Comparison of ENCODE assay signal across 7 mouse cellular contexts in genomic region chr13:74399298-74399839, GRCm38 (mm10). TPM values are rescaled to one million over a fixed set of nuclear protein-coding genes. Genes with fewer than 3 reads are reported as not detected.
A peak's percentile ranks its signal among the peaks of the same experiment; 100 is the strongest.
DNase-seq lines count a peak whose midpoint lies in the region; ATAC-seq and TF ChIP-seq lines count a peak whose summit lies in the region.

Ftl1-ps1 (plus strand) TSS chr13:74399694.

- ATAC-seq in forebrain, embryonic 15.5 days (replicated peaks) = no peak
- ATAC-seq in hindbrain, embryonic 13.5 days (ENCODE audit: low FRiP score) = no peak

- intact Hi-C loops in left cerebral cortex, postnatal 36 days (cut with DNase I) = no loop called here

- no peak for TF ChIP-seq POLR2A in MEL (IDR thresholded peaks at IDR 0.05; ENCODE audit: control insufficient read depth in 1 of 2, insufficient read depth in 1 of 2, low read depth in 1 of 2, low read length in 2 of 2, poor library complexity in 1 of 2)
- no peak for TF ChIP-seq POLR2A in myocyte (IDR thresholded peaks at IDR 0.05; ENCODE audit: insufficient read length, low read depth)

- H3ac ChIP-seq in myocyte (ENCODE audit: control insufficient read depth, insufficient read length) = no peak within 1 kb of the TSS

- H3K79me2 ChIP-seq in MEL (ENCODE audit: control insufficient read depth, insufficient read depth, low read length, poor library complexity) (no peaks in the 10 kb centered on the region), myocyte (ENCODE audit: control insufficient read depth, insufficient read depth) (no peaks in the 10 kb centered on the region)

- no peaks in the 10 kb centered on the region for H3K36me3 ChIP-seq in MEL (ENCODE audit: control insufficient read depth in 1 of 2, insufficient read depth in 2 of 2, low read length in 2 of 2)
- H3K36me3 ChIP-seq in forebrain, embryonic 15.5 days = no peaks in the 10 kb centered on the region
- H3K36me3 ChIP-seq in hindbrain, embryonic 13.5 days = no peaks in the 10 kb centered on the region
- H3K36me3 ChIP-seq in myocyte (ENCODE audit: control insufficient read depth, insufficient read depth) = no peaks in the 10 kb centered on the region

- TF ChIP-seq CTCF in MEL (IDR thresholded peaks at IDR 0.05 in 2 of 3, conservative IDR thresholded peaks at IDR 0.05 in 1 of 3; ENCODE audit: control insufficient read depth in 1 of 3, insufficient read depth in 1 of 3, low read depth in 2 of 3, low read length in 3 of 3, poor library complexity in 1 of 3, severe bottlenecking in 1 of 3) = no peak

- no peak for DNase-seq in MEL (ENCODE audit: low read depth, low spot score)
- peak; percentile 42 for DNase-seq in adrenal gland, adult 8-10 months
- no peak for DNase-seq in left cerebral cortex, postnatal 36 days (ENCODE audit: low spot score in 2 of 2)
- DNase-seq in thymus, adult 18-20 months = no peak

- 8% methylated on average over 11 of the region's 11 CpGs for WGBS in forebrain, embryonic 15.5 days
- 9% methylated on average over 11 of the region's 11 CpGs for WGBS in hindbrain, embryonic 13.5 days

- H3K4me1 ChIP-seq in MEL (ENCODE audit: control insufficient read depth in 1 of 2, insufficient read depth in 2 of 2, low read length in 2 of 2) = no peaks in the 10 kb centered on the region
- no peaks in the 10 kb centered on the region for H3K4me1 ChIP-seq in forebrain, embryonic 15.5 days
- H3K4me1 ChIP-seq in hindbrain, embryonic 13.5 days (replicated peaks) = no peaks in the 10 kb centered on the region

- H3K4me3 ChIP-seq in MEL (ENCODE audit: control insufficient read depth in 1 of 2, insufficient read depth in 1 of 2, low read depth in 2 of 2, low read length in 2 of 2) (no peak within 1 kb of the TSS), myocyte (no peak within 1 kb of the TSS)
- no peak within 1 kb of the TSS for H3K4me3 ChIP-seq in forebrain, embryonic 15.5 days
- no peak within 1 kb of the TSS for H3K4me3 ChIP-seq in hindbrain, embryonic 13.5 days

- no peak within 1 kb of the TSS for H3K4me2 ChIP-seq in forebrain, embryonic 15.5 days (replicated peaks)
- peak within 1 kb of the TSS; percentile 23; the same call in 1 of the 2 replicates for H3K4me2 ChIP-seq in hindbrain, embryonic 13.5 days
- H3K4me2 ChIP-seq in myocyte (ENCODE audit: low read depth) = no peak within 1 kb of the TSS

- TF ChIP-seq EP300 in MEL (IDR thresholded peaks at IDR 0.05; ENCODE audit: low read depth in 1 of 2, low read length in 2 of 2) = no peak

- peaks cover 2 to 6% of the 10 kb centered on the region in 2 experiments; a peak in 2 of 4 replicates for H3K27me3 ChIP-seq in MEL (ENCODE audit: control insufficient read depth in 1 of 2, insufficient read depth in 2 of 2, low read length in 2 of 2)
- peaks cover 5% of the 10 kb centered on the region; the same call in 1 of the 2 replicates for H3K27me3 ChIP-seq in forebrain, embryonic 15.5 days
- H3K27me3 ChIP-seq in hindbrain, embryonic 13.5 days = no peaks in the 10 kb centered on the region
- H3K27me3 ChIP-seq in myocyte (ENCODE audit: control insufficient read depth, insufficient read depth, insufficient read length) = no peaks in the 10 kb centered on the region

- TF ChIP-seq RAD21 in MEL (IDR thresholded peaks at IDR 0.05; ENCODE audit: low read depth, low read length) = no peak

- no peaks in the 10 kb centered on the region for H3K9me3 ChIP-seq in MEL (replicated peaks; ENCODE audit: insufficient read depth, low read length)
- H3K9me3 ChIP-seq in forebrain, embryonic 15.5 days = no peaks in the 10 kb centered on the region
- no peaks in the 10 kb centered on the region for H3K9me3 ChIP-seq in hindbrain, embryonic 13.5 days

- no peak within 1 kb of the TSS for H3K27ac ChIP-seq in MEL (ENCODE audit: control insufficient read depth, low read depth, low read length)
- H3K27ac ChIP-seq in forebrain, embryonic 15.5 days (replicated peaks) = no peak within 1 kb of the TSS
- no peak within 1 kb of the TSS for H3K27ac ChIP-seq in hindbrain, embryonic 13.5 days

- H3K9ac ChIP-seq in MEL (ENCODE audit: control insufficient read depth, low read depth, low read length, poor library complexity, severe bottlenecking) = no peak within 1 kb of the TSS
- H3K9ac ChIP-seq in forebrain, embryonic 15.5 days (replicated peaks) = no peak within 1 kb of the TSS
- H3K9ac ChIP-seq in hindbrain, embryonic 13.5 days = no peak within 1 kb of the TSS

TF ChIP-seq in MEL, 35 proteins besides CTCF, POLR2A, EP300 and RAD21:
- TF ChIP-seq UBTF (IDR thresholded peaks at IDR 0.05; ENCODE audit: borderline replicate concordance, insufficient read depth, low read depth, low read length) = no peak
- TF ChIP-seq BHLHE40 (IDR thresholded peaks at IDR 0.05; ENCODE audit: borderline replicate concordance, low read depth, low read length) = no peak
- no peak for TF ChIP-seq CHD2 (IDR thresholded peaks at IDR 0.05; ENCODE audit: low read length)
- no peak for TF ChIP-seq E2F4 (IDR thresholded peaks at IDR 0.05; ENCODE audit: borderline replicate concordance, low read depth, low read length)
- no peak for TF ChIP-seq USF1 (IDR thresholded peaks at IDR 0.05; ENCODE audit: low read depth, low read length)
- TF ChIP-seq MAFK (IDR thresholded peaks at IDR 0.05; ENCODE audit: borderline replicate concordance, low read depth, low read length) = no peak
- no peak for TF ChIP-seq MXI1 (IDR thresholded peaks at IDR 0.05; ENCODE audit: low read depth, low read length)
- no peak for TF ChIP-seq TAL1 (IDR thresholded peaks at IDR 0.05; ENCODE audit: low read length)
- TF ChIP-seq MYC (IDR thresholded peaks at IDR 0.05; ENCODE audit: low read depth, low read length) = no peak
- no peak for TF ChIP-seq MEF2A (IDR thresholded peaks at IDR 0.05; ENCODE audit: extremely low read depth, insufficient replicate concordance, low read depth, low read length, poor library complexity, severe bottlenecking)
- no peak for TF ChIP-seq JUND (IDR thresholded peaks at IDR 0.05; ENCODE audit: low read depth, low read length)
- TF ChIP-seq NRF1 (IDR thresholded peaks at IDR 0.05; ENCODE audit: insufficient read depth, low read depth, low read length, poor library complexity, severe bottlenecking) = no peak

TF ChIP-seq in myocyte, 11 proteins besides CTCF, POLR2A, EP300 and RAD21:
- TF ChIP-seq TCF12 (IDR thresholded peaks at IDR 0.05; ENCODE audit: insufficient read depth, poor library complexity, severe bottlenecking) (no peak), E2F4 (IDR thresholded peaks at IDR 0.05; ENCODE audit: insufficient read depth) (no peak), MYOD1 (IDR thresholded peaks at IDR 0.05; ENCODE audit: control insufficient read depth in 1 of 3, insufficient read length in 2 of 3, low read depth in 2 of 3) (no peak), CEBPB (IDR thresholded peaks at IDR 0.05; ENCODE audit: insufficient read depth, poor library complexity, severe bottlenecking) (no peak), USF1 (IDR thresholded peaks at IDR 0.05; ENCODE audit: low read depth) (no peak), MYOG (IDR thresholded peaks at IDR 0.05; ENCODE audit: control insufficient read depth in 1 of 3, insufficient read depth in 1 of 3, insufficient read length in 2 of 3, low read depth in 2 of 3) (no peak), POLR2AphosphoS2 (IDR thresholded peaks at IDR 0.05; ENCODE audit: insufficient read length, low read depth) (no peak), TCF3 (IDR thresholded peaks at IDR 0.05; ENCODE audit: insufficient read length, low read depth) (no peak), MAX (IDR thresholded peaks at IDR 0.05; ENCODE audit: low read depth) (no peak), REST (IDR thresholded peaks at IDR 0.05; ENCODE audit: insufficient read depth, insufficient read length) (no peak), SRF (IDR thresholded peaks at IDR 0.05; ENCODE audit: control insufficient read depth, insufficient read length, low read depth) (no peak)
TF ChIP-seq in myocyte: peak in this region for 0.

RNA-seq across cellular contexts. Expression of gene Ftl1-ps1, which starts in this region (rescaled TPM):
- 44.5 and 66.6 TPM in 2 replicates for total RNA-seq in MEL (2012; rRNA removed)
- polyA plus RNA-seq in MEL (2012; ENCODE audit: insufficient read depth in 1 of 2, insufficient read length in 2 of 2, low read depth in 1 of 2, low replicate concordance in 2 of 2, missing spikeins in 1 of 2) = 10 to 100 TPM in 1 of 2 experiments, not detected in 1; 35.0 TPM
- total RNA-seq in adrenal gland, adult 8-10 months (2022) = 1,000 to 10,000 TPM; 1,128 to 1,257 (median 1,206) TPM
- 90.1 and 94.7 TPM in 2 replicates for polyA plus RNA-seq in forebrain, embryonic 15.5 days (2015; fragmentation: Nextera tagmentation; extraction: Ambion mirVana)
- polyA plus RNA-seq in hindbrain, embryonic 13.5 days (2015; fragmentation: Nextera tagmentation; extraction: Ambion mirVana) = 109 TPM in 2 replicates
- total RNA-seq in left cerebral cortex, postnatal 36 days (2021) = 100 to 1,000 TPM; 171 to 174 TPM
- polyA plus RNA-seq in myocyte (2012; fragmentation: generic; extraction: Trizol) = 99.2 TPM

Comparison
In these comparisons a context has a peak if more than half of its experiments do, and no peak if none do; other contexts are left out.
1. RNA of gene Ftl1-ps1 (total RNA-seq): 1,128 to 1,257 TPM in adrenal gland, adult 8-10 months; 171 to 174 TPM in left cerebral cortex, postnatal 36 days and 44.5 to 66.6 TPM in MEL; every median in the first group is over 4 times any median in the second.